Mouse (Mus musculus): ENCODE results near the gene Mfsd6l. TPM values are rescaled to one million over a fixed set of nuclear protein-coding genes. Genes with fewer than 3 reads are reported as not detected.

Gene Mfsd6l
- total and polyA plus RNA-seq, 2 experiments from 2014 or later, result 0.08 TPM; not detected in 1

- DNase-seq (ENCODE audit: low spot score) (no peak), ATAC-seq (ENCODE audit: insufficient read depth, low read depth) (no peak)
- H3K27ac ChIP-seq (ENCODE audit: low read depth), result no peak overlapping the region
- TF ChIP-seq CTCF (IDR thresholded peaks at IDR 0.05; ENCODE audit: low read depth), result no peak
- H3K9me3 ChIP-seq (replicated peaks; ENCODE audit: control insufficient read depth, low read length), result no peaks in the 10 kb centered on the region; the same call in 1 of the 2 replicates
- no peak overlapping the region for H3K4me2 ChIP-seq (ENCODE audit: low read depth, low read length)
- H3K27me3 ChIP-seq (ENCODE audit: control insufficient read depth, insufficient read depth, low read length), result no peaks in the 10 kb centered on the region
- no peak overlapping the region for H3K9ac ChIP-seq (replicated peaks; ENCODE audit: low read depth, low read length)
- WGBS, result 91% methylated on average over 4 of the region's 4 CpGs
- no peaks in the 10 kb centered on the region for H3K4me1 ChIP-seq (ENCODE audit: control insufficient read depth, insufficient read depth)
- H3K36me3 ChIP-seq (replicated peaks; ENCODE audit: control insufficient read depth, insufficient read depth, low read length), result no peaks in the 10 kb centered on the region
- H3K4me3 ChIP-seq (ENCODE audit: low read depth, low read length), result no peak overlapping the region
These were observed 36.6 kb upstream of the Mfsd6l start for GRCm38 (mm10) chr11:68519362-68519761.

- TF ChIP-seq CTCF (IDR thresholded peaks at IDR 0.05; ENCODE audit: low read depth), result no peak
- no peak for TF ChIP-seq EP300 (IDR thresholded peaks at IDR 0.05; ENCODE audit: low read depth)
- ATAC-seq (ENCODE audit: insufficient read depth, low read depth) (no peak), DNase-seq (ENCODE audit: low spot score) (no peak)
- Histone ChIP-seq H3K9me3 (replicated peaks; ENCODE audit: control insufficient read depth, low read length) (no peaks in the 10 kb centered on the region; the same call in 1 of the 2 replicates), H3K27me3 (ENCODE audit: control insufficient read depth, insufficient read depth, low read length) (no peaks in the 10 kb centered on the region), H3K36me3 (replicated peaks; ENCODE audit: control insufficient read depth, insufficient read depth, low read length) (no peaks in the 10 kb centered on the region), H3K4me2 (ENCODE audit: low read depth, low read length) (no peak overlapping the region), H3K4me3 (ENCODE audit: low read depth, low read length) (no peak overlapping the region), H3K27ac (ENCODE audit: low read depth) (no peak overlapping the region), H3K4me1 (ENCODE audit: control insufficient read depth, insufficient read depth) (no peaks in the 10 kb centered on the region), H3K9ac (replicated peaks; ENCODE audit: low read depth, low read length) (no peak overlapping the region)
- WGBS, result 77% methylated on average over 5 of the region's 5 CpGs
These were observed 36.2 kb upstream of the Mfsd6l start for GRCm38 (mm10) chr11:68519815-68520214.

GRCm38 (mm10) chr11:68520439-68520838, 35.5 kb upstream of the Mfsd6l start:
- no peak overlapping the region for H3K4me2 ChIP-seq (ENCODE audit: low read depth, low read length)

GRCm38 (mm10) chr11:68521352-68521751, 34.6 kb upstream of the Mfsd6l start:
- Histone ChIP-seq H3K9me3 (replicated peaks; ENCODE audit: control insufficient read depth, low read length) (no peaks in the 10 kb centered on the region; the same call in 1 of the 2 replicates), H3K4me2 (ENCODE audit: low read depth, low read length) (no peak overlapping the region), H3K4me3 (ENCODE audit: low read depth, low read length) (no peak overlapping the region), H3K27me3 (ENCODE audit: control insufficient read depth, insufficient read depth, low read length) (no peaks in the 10 kb centered on the region), H3K36me3 (replicated peaks; ENCODE audit: control insufficient read depth, insufficient read depth, low read length) (no peaks in the 10 kb centered on the region), H3K27ac (ENCODE audit: low read depth) (no peak overlapping the region), H3K4me1 (ENCODE audit: control insufficient read depth, insufficient read depth) (no peaks in the 10 kb centered on the region), H3K9ac (replicated peaks; ENCODE audit: low read depth, low read length) (no peak overlapping the region)
- DNase-seq (ENCODE audit: low spot score) (no peak), ATAC-seq (ENCODE audit: insufficient read depth, low read depth) (no peak)
- 81% methylated on average over 5 of the region's 5 CpGs for WGBS
- TF ChIP-seq EP300 (IDR thresholded peaks at IDR 0.05; ENCODE audit: low read depth), result no peak
- no peak for TF ChIP-seq CTCF (IDR thresholded peaks at IDR 0.05; ENCODE audit: low read depth)

More at GRCm38 (mm10) chr11:68520439-68520838, 35.5 kb upstream of the Mfsd6l start:
- ATAC-seq (ENCODE audit: insufficient read depth, low read depth) (no peak), DNase-seq (ENCODE audit: low spot score) (no peak)
- H3K27ac ChIP-seq (ENCODE audit: low read depth), result no peak overlapping the region
- H3K9me3 ChIP-seq (replicated peaks; ENCODE audit: control insufficient read depth, low read length), result no peaks in the 10 kb centered on the region; the same call in 1 of the 2 replicates
- TF ChIP-seq EP300 (IDR thresholded peaks at IDR 0.05; ENCODE audit: low read depth) (no peak), CTCF (IDR thresholded peaks at IDR 0.05; ENCODE audit: low read depth) (no peak)
- H3K4me1 ChIP-seq (ENCODE audit: control insufficient read depth, insufficient read depth), result no peaks in the 10 kb centered on the region
- H3K9ac ChIP-seq (replicated peaks; ENCODE audit: low read depth, low read length), result no peak overlapping the region
- H3K4me3 ChIP-seq (ENCODE audit: low read depth, low read length), result no peak overlapping the region
- H3K36me3 ChIP-seq (replicated peaks; ENCODE audit: control insufficient read depth, insufficient read depth, low read length), result no peaks in the 10 kb centered on the region
- 74% methylated on average over 2 of the region's 2 CpGs for WGBS
- no peaks in the 10 kb centered on the region for H3K27me3 ChIP-seq (ENCODE audit: control insufficient read depth, insufficient read depth, low read length)

GRCm38 (mm10) chr11:68526441-68526840, 29.5 kb upstream of the Mfsd6l start:
- no peak for DNase-seq (ENCODE audit: low spot score)
- H3K27ac ChIP-seq (ENCODE audit: low read depth), result no peak overlapping the region
- H3K36me3 ChIP-seq (replicated peaks; ENCODE audit: control insufficient read depth, insufficient read depth, low read length), result no peaks in the 10 kb centered on the region
- TF ChIP-seq CTCF (IDR thresholded peaks at IDR 0.05; ENCODE audit: low read depth), result no peak
- no peak for TF ChIP-seq EP300 (IDR thresholded peaks at IDR 0.05; ENCODE audit: low read depth)
- H3K27me3 ChIP-seq (ENCODE audit: control insufficient read depth, insufficient read depth, low read length), result no peaks in the 10 kb centered on the region
- no peaks in the 10 kb centered on the region for H3K9me3 ChIP-seq (replicated peaks; ENCODE audit: control insufficient read depth, low read length)
- H3K4me3 ChIP-seq (ENCODE audit: low read depth, low read length), result no peak overlapping the region
- ATAC-seq (ENCODE audit: insufficient read depth, low read depth), result no peak
- no peak overlapping the region for H3K9ac ChIP-seq (replicated peaks; ENCODE audit: low read depth, low read length)
- no peaks in the 10 kb centered on the region for H3K4me1 ChIP-seq (ENCODE audit: control insufficient read depth, insufficient read depth)
- 73% methylated on average over 4 of the region's 4 CpGs for WGBS
- H3K4me2 ChIP-seq (ENCODE audit: low read depth, low read length), result no peak overlapping the region

Data from heart, postnatal 0 days (tissue).